Mouse (Mus musculus) ES-CJ7 (cell line): ENCODE measurements at regions not wholly inside any gene's neighbourhood (a gene's known extent, or its start where the extent isn't known, plus 50 kb on each side); places are given as distances from the start of the nearest gene placed in this dataset.

ENCODE experiments used
- DNase-seq: peaks from one replicate; pipeline ENCODE4 v3.0.0; 2011; ENCODE audit warnings: low read depth, low spot score

GRCm38 (mm10) chr3:128787686-128788085 lies 412.0 kb upstream of the Pitx2 start:
- no peak for DNase-seq

- DNase-seq = no peak
Observed at GRCm38 (mm10) chr3:128795931-128796330, 403.7 kb upstream of the Pitx2 start.

GRCm38 (mm10) chr3:128797829-128798228 lies 401.8 kb upstream of the Pitx2 start:
- DNase-seq = no peak

GRCm38 (mm10) chr3:128829371-128830160 lies 370.1 kb upstream of the Pitx2 start:
- no peak for DNase-seq

- no peak for DNase-seq
Observed at GRCm38 (mm10) chr3:128850327-128850977, 349.2 kb upstream of the Pitx2 start.

GRCm38 (mm10) chr3:128856515-128856914 lies 343.2 kb upstream of the Pitx2 start:
- no peak for DNase-seq

- DNase-seq = no peak
Observed at GRCm38 (mm10) chr3:128881685-128882444, 317.8 kb upstream of the Pitx2 start.

GRCm38 (mm10) chr3:128883636-128884195 lies 316.0 kb upstream of the Pitx2 start:
- DNase-seq = no peak

- DNase-seq = no peak
Observed at GRCm38 (mm10) chr3:128886678-128887077, 313.0 kb upstream of the Pitx2 start.

GRCm38 (mm10) chr3:128891078-128891477 lies 308.6 kb upstream of the Pitx2 start:
- no peak for DNase-seq

- no peak for DNase-seq
Observed at GRCm38 (mm10) chr3:128896628-128897027, 303.1 kb upstream of the Pitx2 start.

- DNase-seq = no peak
Observed at GRCm38 (mm10) chr3:128911122-128911521, 288.6 kb upstream of the Pitx2 start.

GRCm38 (mm10) chr3:128921428-128921827 lies 278.2 kb upstream of the Pitx2 start:
- DNase-seq = no peak

- DNase-seq = no peak
Observed at GRCm38 (mm10) chr3:128922150-128922549, 277.5 kb upstream of the Pitx2 start.

- no peak for DNase-seq
Observed at GRCm38 (mm10) chr3:128938536-128938935, 261.1 kb upstream of the Pitx2 start.

- DNase-seq = no peak
Observed at GRCm38 (mm10) chr3:128941156-128941555, 258.5 kb upstream of the Pitx2 start.

- no peak for DNase-seq
Observed at GRCm38 (mm10) chr3:128944631-128945030, 255.0 kb upstream of the Pitx2 start.

GRCm38 (mm10) chr3:128954886-128955285 lies 244.8 kb upstream of the Pitx2 start:
- no peak for DNase-seq

GRCm38 (mm10) chr3:128976752-128977151 lies 222.9 kb upstream of the Pitx2 start:
- DNase-seq = no peak

- DNase-seq = no peak
Observed at GRCm38 (mm10) chr3:128990183-128990912, 209.3 kb upstream of the Pitx2 start.

- DNase-seq = no peak
Observed at GRCm38 (mm10) chr3:129002866-129003265, 196.8 kb upstream of the Pitx2 start.
